Mouse (Mus musculus) skeletal muscle tissue, adult 2 months (tissue): Measurements from ENCODE around the gene Thsd7b.
"Not testable (repeated sequence)": the region's sequence is repeated elsewhere in the genome, so short reads cannot be mapped to it uniquely, and the experiment has no call there.

Source experiments
- DNase-seq: peaks from one replicate; pipeline ENCODE4 v3.0.0-alpha.2; 2012; ENCODE audit warnings: low read depth, low spot score

Thsd7b gene

DNA sequence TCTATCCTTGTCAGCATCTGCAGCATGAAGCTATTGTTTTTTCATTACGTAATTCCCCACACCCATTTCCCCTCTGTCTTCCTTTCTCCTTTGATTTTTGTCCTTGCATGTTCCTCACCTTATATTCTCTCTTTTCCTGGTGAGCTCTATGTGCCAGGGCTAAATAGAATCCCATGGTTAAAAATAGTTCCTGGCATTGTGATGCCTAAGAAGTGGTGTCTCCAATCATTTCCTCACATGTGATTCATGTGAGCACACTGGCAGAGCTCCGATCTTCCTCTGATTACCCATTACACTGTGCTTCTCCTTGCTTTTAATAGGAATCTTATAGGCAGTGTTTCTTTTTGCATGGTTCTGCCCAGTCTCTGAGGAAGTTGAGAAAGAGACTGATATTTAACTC lies 826.1 kb downstream of the Thsd7b start:
- DNase-seq, result no peak

DNA sequence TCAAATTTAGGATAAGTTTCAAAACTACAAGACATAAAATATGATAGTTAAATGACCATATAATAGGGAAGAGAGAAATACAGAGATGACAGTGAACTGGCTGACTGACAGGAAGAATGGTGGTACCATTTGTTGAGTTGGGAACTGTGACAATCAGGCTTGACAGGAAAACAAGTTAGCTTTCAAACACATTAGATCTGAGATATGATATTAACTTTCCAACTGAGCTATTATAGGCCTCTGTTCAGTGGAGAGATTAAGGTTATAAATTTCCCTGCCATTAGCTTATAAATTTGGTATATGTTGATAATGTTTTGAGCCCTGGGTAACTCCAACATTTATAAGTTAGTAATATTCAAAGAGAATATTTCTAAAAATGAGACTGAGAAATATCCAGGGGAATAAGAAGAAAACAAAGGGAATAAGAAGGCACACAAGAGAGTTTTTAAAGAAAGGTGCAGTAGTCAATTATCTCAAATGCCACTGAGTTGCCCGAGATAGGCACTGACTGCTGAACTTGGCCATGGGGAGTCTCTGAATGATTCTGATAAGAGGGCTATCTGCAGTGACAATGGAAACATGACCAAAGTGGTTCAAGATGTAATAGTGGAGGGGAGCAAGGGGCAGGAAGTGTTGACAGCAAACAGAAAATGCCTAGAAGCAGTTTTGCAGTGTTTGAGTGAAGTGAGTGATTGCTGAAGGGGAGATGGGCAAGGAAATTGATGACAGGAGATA lies 839.6 kb downstream of the Thsd7b start:
- DNase-seq, result no peak

DNA sequence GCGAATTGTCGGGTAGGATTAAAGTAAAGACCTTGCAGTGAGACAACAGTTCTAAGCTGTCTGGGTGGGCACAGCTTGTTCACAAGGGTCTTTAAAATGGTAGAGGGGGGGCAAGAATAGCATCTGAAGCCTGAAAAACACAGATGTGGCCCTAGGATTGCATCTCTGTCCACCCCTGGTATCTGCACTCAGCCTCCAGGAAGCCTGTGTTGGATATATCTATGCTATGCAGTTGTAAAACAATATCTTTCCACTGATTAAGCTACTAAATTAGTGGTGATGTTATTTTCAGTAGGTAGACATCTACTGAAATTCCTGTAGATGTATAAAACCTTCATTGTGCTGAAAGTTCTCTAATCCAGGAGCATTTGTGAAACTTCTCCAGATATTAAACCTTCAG lies 840.4 kb downstream of the Thsd7b start:
- DNase-seq, result no peak

DNA sequence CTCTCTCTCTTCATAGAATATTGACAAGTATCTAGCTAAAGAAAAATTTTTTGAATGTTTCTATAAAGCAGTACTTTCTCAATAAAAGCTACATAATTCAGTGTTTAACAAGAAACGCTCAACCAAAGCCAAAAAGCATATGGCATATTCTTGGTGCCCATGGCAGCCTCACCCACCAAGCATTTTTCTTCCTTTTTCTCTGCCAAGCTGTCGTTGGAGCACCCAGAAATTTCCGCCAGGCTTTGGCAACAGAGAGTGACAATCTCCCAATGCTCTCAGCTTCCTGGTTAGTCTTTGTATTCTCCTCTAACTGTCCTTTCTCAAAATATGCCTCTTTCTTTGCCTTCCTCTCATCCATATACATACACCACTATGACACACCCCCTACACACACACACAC lies 857.8 kb downstream of the Thsd7b start:
- no peak for DNase-seq

DNA sequence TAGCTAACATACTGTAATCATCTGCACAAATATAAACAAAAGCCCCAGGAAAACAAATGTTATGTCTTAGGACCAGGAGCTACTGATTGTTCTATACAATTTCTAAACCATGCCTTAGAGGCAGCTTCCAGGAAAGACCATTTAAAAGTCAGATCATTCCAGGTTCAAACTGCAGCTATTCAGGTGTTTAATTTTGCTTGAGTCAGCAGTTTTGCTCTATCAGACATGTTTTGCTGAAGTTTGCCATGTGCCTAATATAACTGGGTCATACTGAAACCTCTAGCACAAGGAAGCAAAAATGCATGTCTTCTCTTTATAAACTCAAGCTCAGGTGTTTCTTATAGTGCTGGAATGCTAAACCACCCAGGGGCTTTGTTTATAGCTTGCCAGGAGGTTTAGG lies 893.1 kb downstream of the Thsd7b start:
- no peak for DNase-seq

DNA sequence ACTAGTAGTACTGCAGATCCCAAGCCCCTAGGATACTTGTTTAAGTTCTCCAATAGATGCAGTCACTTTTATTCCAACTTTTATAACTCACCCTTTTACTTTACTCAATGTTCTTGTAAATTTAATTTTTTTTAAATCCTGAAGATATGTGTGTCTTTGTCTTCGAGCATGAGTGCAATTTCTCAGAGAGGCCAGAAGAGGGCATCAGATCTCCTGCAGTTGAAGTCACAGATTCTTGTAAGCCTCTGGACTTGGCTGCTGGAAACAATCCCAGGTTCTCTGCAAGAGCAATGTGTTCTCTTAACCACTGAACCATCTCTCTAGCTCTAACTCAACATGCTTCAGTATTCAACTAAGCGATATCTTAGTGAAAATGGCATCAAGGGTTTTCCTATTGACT lies 894.2 kb downstream of the Thsd7b start:
- DNase-seq, result no peak

DNA sequence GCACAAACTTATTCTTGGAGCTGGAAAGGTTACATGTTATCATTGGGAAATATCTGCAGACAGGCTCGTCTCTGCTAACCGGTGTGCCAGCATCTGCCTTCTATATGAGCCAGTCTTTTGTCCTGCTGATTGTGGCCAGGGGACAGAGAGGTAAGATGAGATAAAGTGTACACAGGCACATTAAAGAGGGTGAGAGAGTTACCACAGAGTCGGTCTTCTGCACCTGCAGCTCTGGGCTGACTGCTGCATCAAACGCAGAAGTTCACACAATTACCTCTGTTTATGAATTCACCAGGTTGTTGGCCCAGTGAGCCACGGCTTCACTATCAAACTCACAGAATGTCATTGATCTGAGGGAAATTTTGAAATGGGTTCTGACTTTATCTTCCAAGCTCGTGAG lies 896.8 kb downstream of the Thsd7b start:
- DNase-seq, result no peak

DNA sequence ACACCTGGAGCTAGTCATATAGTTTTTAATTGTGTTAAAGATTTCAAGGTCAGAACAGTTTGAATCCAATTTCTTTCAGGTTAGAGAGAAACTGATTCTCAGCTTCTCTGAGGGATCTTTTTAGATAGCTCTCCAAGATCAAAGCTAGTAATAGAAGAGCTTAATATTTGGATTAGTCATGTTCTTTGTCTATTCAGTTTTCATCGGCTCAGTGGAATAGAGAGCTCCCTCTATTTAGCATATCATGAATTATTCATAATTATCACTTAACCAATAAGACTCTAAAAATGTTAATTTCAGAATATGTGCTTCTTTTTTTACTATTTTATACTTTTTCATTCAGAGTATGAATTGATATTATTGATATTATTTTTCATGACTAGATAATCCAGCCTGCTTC lies 897.2 kb downstream of the Thsd7b start:
- no peak for DNase-seq

DNA sequence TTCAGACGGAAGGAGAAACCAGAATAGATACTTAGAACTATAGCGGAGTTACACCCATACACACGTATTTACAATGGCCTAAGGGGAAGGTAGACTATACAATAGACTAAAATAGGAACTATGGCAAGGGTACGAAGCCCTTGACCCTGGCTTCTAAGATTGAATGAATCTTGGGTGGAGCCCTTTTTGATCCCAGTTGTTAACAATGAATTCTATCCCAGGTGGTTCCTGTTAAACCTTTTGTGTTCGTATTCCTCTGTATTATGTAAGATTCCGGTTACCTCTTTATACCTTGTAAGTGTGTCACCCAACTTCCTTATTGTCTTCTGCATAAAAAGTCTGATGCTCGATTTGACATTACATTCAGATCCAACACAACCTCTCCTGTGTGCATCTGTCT lies 913.7 kb downstream of the Thsd7b start:
- DNase-seq, result not testable (repeated sequence)

DNA sequence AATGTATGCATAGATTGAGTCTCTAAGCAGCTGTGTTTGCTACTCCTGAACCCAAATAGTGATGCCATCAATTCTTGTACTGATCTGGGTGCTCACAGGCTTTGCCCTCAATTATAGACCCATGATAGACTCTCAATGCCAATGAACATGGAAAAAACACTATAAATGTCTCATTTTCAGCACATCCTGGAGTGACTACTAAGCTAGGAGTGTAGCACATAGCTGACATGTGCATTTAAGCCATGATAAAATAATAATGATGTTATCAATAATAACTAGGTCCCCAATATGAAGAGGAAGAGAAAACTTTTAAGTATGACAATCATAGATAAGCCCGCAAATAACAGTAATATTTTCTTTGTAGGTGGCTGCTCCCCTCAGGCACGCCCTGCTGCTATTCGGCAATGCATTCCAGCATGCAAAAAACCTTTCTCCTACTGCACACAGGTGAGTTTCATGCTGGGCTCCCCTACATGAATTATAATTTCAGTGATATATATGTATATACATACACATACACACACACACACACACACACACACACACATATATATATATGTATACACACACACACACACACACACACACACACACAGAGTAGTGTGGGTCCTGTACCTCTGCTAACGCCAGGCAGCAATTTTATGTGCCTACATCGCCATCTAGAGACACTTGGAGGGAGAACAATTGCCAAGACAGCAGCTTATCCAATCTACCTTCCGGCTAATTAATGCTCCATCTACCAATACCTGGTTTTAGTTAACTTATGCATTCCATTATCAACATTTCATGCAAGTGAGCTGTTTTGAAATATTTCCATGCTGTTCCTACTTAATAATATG lies 919.3 kb downstream of the Thsd7b start:
- DNase-seq, result no peak

DNA sequence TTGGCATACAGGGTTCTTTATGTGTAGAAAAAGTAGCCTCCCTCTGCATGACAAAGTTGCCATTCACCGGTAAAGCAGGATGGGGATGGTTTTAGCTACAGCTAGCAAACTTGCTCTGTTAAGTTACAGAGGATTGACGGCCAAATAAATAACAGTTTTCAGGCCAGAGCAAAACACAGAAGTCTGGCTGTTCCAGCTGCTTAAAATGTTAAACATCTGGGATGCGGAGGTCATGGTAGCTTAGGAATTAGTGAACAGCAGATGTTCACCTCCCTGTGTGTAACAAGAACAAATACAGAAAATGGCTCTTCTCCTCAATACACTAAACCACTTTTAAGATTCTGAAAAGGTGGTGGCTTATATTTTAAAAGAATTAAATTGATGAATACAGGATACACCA lies 944.3 kb downstream of the Thsd7b start:
- DNase-seq, result no peak

DNA sequence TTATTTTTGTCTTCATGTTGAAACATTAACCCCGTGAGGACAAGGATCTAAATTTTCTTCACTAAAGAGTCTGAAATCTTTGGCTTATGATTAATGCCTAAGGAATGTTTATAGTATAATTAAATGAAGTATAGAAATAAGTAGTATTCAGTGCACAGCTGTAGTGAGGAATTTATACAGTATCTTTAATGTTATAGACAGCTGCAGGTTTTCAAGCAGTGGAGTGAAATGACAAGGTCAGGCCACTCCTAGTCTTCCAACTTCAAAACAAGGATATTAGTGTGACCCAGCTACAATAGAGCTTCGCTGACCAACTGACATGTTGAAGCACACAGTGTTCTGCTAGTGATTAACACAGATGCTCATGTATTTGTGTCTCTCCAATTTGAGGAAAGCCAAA lies 949.8 kb downstream of the Thsd7b start:
- no peak for DNase-seq

DNA sequence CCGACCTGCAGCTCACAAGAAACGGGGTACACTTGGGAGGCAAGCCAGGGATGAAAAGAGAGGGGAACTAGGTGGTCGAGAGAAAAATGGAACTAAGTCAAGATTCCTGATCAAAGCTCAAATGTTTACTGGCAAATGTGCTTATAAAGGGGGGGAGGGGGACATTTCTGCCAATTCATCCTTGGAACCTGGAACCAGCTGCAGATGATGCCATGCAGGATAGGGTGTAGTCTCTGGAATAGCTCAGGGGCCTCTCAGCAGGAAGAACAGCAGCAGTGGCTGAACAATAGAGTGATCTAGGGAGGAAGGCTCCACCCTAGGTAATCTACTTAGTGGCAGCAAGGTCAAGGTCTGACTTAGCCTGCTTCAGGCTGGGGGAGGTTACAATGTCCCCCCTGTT lies 972.5 kb downstream of the Thsd7b start:
- no peak for DNase-seq

DNA sequence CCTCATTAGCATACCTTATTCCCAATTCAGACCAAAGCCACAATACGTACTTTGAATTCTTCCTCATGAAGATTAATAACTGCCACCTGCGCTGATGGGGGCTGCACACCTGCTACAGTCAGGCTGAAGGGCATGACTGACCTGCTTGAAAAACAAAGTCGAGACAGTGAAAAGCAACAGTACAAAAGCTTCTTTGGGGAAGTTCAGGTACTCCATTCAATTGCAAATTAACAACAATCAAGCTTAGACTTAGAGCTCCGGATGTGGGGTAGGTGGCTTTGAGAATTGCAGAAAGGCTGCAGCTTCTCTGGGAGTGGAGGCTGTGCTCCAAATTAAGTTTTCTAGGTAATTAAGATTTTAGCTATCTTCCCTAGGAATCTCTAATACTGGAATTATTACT lies 973.2 kb downstream of the Thsd7b start:
- DNase-seq, result not testable (repeated sequence)

DNA sequence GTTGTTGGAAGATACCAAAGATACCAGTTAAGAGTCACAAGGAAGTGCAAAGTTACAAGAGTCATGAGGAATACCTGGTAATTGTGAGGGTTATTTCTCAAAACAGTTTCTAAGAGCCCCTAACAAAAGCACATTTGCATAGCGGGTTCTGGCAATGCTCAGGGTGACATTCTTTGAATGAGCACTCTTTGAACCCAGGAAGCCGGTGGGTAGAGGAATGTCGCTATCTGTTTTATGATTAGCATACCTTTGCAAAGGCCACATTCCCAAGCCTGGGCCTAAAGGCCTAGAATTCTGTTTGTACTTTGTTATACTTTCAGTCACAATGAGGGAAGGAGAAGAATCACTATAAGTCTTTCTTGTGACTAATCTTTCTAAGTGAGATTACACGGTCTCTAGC lies 973.8 kb downstream of the Thsd7b start:
- not testable (repeated sequence) for DNase-seq

DNA sequence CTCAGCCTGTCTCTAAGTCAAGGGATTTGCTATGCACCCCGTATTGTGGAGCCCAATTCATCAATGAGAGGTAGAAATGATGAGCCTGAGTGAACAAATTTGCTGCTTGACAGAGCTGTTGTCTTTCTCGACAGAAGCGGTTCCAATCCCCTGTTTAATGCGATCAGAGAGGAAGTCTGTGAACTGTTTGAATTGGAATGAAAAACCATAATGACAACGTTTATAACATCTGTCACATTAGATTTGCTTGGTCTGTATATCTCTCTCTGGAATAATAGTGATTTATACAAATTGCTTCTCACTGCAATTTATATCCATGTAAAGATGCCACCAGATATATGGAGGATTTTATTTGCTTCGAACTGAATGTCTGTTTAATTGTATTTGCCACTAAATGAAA lies 988.9 kb downstream of the Thsd7b start:
- DNase-seq, result no peak
